Mouse (Mus musculus) heart, adult 11 months (tissue): ENCODE data around the gene 2210408I21Rik.

ENCODE experiments used
- DNase-seq: peaks from one replicate; pipeline ENCODE4 v3.0.0; 2022

Gene 2210408I21Rik

GRCm38 (mm10) chr13:77134931-77135620 is at the start of gene 2210408I21Rik, which contains the start of gene Slf1:
Gene 2210408I21Rik (plus strand): TSS chr13:77135540.
Gene Slf1 (minus strand): TSS chr13:77135473.
- DNase-seq = peak; percentile 98

GRCm38 (mm10) chr13:77092876-77093275 is 42.5 kb upstream of the 2210408I21Rik start:
- peak; percentile 86 for DNase-seq

GRCm38 (mm10) chr13:77107734-77108133 is 27.6 kb upstream of the 2210408I21Rik start:
- no peak for DNase-seq

- no peak for DNase-seq
Observed at GRCm38 (mm10) chr13:77118695-77119094, 16.6 kb upstream of the 2210408I21Rik start.

- DNase-seq = peak; percentile 25
Observed at GRCm38 (mm10) chr13:77125159-77125558, 10.2 kb upstream of the 2210408I21Rik start.

DNA sequence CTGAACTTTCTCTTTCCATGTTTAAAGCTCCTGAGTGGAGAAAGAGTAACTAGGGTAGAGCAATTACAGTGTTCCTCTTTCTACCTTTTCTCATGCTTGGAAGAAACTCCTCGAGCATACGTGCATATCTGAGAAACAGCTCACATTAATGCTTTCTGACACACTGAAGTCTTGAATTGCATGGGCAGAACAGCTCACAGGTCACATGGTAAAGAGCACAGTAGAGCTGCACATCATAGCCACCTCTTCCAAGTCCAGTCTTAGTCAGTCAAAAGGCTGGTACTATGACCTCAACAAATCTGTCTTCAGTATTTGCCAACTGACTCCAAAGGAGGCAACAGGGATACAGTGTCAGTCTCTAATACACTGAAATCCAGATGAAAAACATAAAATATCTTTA is 7.1 kb upstream of the 2210408I21Rik start:
- no peak for DNase-seq

DNA sequence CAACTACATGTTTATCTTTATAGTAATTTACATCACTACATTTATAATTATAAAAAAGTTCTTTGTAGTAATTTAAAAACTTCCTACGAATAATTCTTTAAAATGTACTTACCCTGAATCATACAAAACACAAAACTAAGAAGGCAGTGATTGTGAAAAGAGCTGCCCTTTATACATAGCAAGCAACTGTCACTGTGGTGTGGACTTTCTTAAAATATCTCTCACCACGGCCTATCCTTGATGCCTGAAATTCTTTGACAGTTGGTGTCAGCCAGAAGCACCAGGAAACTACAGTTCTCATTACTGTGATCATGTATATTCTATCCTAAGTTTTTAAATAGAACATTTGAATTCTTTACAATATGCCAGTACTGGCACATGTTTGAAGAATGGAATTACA is 4.2 kb upstream of the 2210408I21Rik start:
- DNase-seq = no peak

DNA sequence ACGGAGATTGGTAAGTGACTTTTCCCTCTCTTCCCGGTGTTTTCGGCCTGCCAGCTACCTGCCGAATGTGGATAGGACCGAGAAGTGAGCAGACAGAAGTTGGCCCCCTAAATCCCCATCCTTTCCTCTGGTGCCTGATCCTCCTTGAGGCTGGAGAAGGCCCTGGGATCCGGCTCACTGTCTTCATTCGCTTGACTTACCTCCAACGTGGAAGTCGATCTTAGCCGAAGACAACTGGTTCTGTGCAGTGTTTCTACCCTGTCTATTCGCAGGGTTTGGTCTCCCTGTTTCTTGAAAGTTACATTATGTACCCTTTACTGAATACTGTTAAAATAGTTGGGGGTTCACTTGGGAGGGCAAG is 261 bp downstream of the 2210408I21Rik start:
- no peak for DNase-seq

DNA sequence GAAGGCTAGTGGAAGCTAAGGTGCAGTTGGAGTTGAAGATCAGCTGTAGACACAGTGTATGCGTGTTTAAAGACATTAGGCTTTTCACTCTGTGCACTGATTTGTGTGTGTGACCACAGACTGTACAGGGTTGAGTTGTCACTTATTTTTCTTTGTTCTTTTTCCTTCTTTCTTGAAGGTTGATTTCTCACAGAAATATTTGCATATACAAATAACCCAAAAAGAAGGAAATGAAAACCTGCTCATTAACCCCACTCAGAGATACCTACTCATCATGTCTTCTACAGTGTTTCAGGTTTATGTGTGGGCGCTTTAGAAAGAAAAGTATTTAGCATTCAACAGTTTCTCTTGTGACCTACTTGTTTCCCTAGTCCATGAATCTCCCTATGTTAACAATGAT is 5.5 kb downstream of the 2210408I21Rik start:
- DNase-seq = no peak

- DNase-seq = no peak
Observed at GRCm38 (mm10) chr13:77177931-77178330, 42.6 kb downstream of the 2210408I21Rik start.

DNA sequence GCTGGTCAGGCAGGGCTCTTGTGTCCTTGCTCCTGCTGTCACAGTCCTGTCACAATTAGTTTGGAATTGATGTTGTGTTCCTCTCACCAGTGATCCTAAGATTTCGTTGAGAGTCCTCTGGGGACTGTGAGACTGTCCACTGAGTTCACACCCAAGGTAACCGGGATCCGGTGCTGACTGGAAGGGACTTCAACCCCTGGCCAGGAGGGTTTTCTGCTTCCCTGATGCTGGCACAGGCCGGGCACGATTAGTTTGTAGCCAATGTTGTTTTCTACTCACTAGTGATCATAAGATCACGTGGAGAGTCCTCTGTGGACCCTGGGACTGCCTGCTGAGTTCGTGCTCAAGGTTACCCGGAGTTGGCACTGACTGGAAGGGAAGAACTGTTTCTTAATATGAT is 55.3 kb downstream of the 2210408I21Rik start:
- no peak for DNase-seq

DNA sequence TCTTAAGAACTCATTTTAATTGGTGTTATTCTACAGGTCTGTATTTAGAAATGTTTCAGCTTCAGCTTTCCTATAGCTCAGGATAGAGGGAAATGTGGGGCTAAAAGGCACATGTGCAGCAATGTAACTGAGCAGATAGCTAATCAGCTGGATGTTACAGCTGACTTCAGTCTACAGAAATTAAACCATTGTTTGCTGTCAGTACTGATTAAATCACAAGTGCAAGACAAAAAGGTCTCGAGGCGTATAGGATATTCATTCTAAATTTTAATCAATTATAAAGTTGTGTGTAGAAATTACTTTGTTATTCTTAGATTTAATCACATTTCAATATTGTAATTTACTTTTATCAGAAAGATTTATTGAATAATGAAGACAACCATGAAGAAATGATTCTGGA is 56.9 kb downstream of the 2210408I21Rik start:
- DNase-seq = no peak

- DNase-seq = no peak
Observed at GRCm38 (mm10) chr13:77208764-77209418, 73.6 kb downstream of the 2210408I21Rik start.

DNA sequence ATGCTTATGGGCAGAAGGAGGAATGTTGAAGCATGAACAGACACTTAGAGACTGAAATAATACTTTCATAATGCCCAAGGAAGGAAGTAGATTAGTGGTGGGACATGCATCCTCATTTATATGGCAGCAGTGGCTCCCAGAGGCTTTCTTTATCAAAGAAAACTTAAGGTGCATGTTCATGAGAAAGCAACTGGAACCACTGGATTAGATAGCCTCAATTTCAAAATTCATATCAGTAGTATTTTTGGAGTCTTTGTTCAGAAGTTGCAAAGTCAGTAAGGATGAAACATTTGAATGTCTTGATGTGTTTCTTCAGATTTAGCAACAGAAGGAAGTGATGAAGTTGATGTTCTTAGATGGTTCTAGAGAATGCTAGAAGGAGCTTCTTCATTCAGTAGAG is 77.9 kb downstream of the 2210408I21Rik start:
- no peak for DNase-seq

GRCm38 (mm10) chr13:77215460-77215859 is 80.1 kb downstream of the 2210408I21Rik start:
- no peak for DNase-seq

DNA sequence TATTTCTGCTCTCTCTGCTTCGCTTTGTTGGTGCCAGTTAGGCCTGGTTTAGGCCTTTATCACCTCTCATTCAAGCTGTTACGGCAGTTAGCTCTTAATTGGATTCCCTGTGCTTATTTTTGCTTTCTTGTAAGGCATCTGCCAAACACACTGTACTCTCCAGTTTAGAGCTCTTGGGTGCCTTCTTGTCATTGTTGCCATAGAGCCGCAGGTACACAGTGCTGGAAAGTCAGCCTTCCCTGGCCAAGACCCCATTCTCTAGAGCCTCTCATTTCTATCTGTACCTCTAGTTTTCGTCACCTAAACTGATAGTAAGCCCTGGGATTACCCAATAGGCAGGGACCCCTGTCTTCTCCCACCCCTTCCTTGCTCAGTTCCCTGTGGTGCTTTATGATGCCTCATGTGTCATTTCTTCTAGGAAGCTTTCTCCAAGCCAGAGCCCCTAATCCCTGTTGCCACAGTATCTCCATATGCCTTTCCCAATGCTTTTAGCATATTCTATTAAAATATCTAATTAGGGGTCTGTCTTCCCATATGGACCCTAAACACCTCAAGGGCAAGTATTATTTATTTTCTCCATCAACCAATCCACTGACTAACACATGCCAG is 82.4 kb downstream of the 2210408I21Rik start:
- no peak for DNase-seq

- DNase-seq = no peak
Observed at GRCm38 (mm10) chr13:77221072-77221471, 85.7 kb downstream of the 2210408I21Rik start.

- no peak for DNase-seq
Observed at GRCm38 (mm10) chr13:77256541-77256940, 121.2 kb downstream of the 2210408I21Rik start.

DNA sequence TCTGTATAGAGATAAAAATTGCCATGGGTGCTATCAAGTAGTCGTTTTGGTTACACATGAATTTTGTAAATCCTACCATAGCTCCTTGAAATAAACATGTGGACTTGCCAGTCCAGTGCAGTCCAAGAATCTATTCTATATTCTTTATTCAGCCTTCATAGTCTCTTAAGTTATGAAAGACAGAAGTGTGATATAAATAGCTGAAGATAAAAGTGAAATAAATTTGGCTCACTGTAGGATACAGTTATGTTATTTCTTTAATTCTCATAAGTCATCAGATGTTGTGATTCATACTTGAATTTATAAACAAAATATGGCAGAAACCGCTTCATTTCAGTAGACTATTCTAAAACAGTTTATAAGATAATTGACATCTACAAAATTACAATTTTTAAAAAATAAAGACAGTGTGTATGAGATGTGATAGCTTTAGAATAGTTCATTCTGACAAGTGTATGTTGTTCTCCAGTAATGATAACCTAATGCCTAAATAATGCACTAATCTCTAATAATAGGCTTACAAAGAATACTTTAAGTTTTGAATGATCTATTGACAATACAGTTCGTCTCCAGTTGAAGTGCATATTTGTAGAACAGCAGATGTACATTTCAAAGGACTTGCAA is 127.5 kb downstream of the 2210408I21Rik start:
- DNase-seq = no peak

DNA sequence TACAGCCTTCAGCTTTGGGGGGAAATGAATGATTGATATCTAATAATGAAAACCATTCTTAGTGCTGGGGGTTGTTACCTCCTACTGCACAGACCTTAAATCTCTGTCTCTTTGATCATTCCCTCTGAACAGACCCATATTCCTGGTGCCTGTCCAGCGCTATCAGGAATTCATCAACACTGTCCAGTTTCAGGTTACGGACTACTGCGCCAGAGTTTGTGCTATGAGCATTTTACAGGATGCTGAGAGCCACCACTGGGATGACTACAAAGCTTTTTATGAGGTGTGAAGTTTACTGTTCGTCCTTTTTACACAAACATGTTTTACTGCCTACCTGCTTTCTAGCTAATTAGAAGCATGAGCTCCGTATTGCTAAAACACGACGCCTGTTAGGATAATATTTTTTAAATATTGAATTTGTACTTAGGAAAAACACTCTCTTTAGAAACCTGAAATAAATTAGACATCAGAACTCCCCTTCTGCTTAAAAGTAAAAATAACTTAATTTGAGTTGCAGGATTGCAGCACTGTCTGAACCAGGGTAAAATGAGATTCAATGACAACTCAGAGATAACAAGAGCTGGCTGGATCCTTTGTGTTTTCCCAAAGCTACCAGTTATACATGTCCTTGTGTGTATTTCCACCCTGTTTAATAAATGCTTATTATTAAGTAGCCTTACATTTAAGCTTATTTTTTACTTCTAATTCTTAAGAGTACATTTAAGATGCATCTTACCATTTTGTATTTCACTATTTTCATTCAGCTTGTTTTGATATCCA is 128.2 kb downstream of the 2210408I21Rik start:
- DNase-seq = peak; percentile 24

DNA sequence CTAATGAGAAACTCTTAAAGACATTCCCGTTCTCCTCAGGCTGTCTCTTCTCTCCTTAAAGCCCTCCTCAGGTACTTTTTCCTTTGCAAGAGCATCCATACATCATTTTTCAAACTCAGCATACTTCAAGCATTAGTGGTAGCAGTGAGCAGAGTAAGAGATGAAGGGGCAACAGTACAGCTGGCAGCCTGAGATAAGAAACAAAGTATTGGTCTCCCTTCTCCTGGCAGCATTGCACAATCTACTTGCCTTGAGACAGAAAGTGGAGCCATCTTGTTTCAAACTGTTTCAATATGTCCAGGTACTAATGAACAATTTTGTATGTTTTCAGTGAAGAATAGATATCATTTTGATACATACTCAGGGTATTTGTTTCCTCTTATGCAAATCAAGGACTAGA is 129.1 kb downstream of the 2210408I21Rik start:
- no peak for DNase-seq

- DNase-seq = peak; percentile 71
Observed at GRCm38 (mm10) chr13:77275172-77275747, 139.9 kb downstream of the 2210408I21Rik start.
